Mouse (Mus musculus) spleen, adult 2 months (tissue): ENCODE measurements around the gene Apobec3. TPM values are rescaled to one million over a fixed set of nuclear protein-coding genes. Genes with fewer than 3 reads are reported as not detected.
A peak's percentile ranks its signal among the peaks of the same experiment; 100 is the strongest.

ENCODE experiments used
- DNase-seq, 2 experiments: peaks; one replicate each; pipeline versions ENCODE4 v3.0.0 to v3.0.0-alpha.2; 2012 to 2021; ENCODE audit warnings: low spot score in 2 of 2, low read depth in 1 of 2
- H3K27ac ChIP-seq: fragments of 200-500 bp; 2 replicates; pipeline ENCODE4 v1.5.1; 2012; ENCODE audit warnings: low read length, inconsistent platforms; ENCODE audit not compliant: insufficient read depth
- H3K27me3 ChIP-seq: fragments of 200-500 bp; 2 replicates; pipeline ENCODE4 v1.6.1; 2012; ENCODE audit warnings: mild to moderate bottlenecking, moderate library complexity, low read length, inconsistent platforms; ENCODE audit not compliant: control insufficient read depth, insufficient read depth
- H3K36me3 ChIP-seq: fragments of 200-500 bp; 2 replicates; pipeline ENCODE4 v1.6.1; 2012; ENCODE audit warnings: mild to moderate bottlenecking, low read length, inconsistent platforms; ENCODE audit not compliant: control insufficient read depth, insufficient read depth
- H3K4me1 ChIP-seq: fragments of 200-500 bp; 2 replicates; pipeline ENCODE4 v1.6.1; 2011; ENCODE audit warnings: inconsistent platforms; ENCODE audit not compliant: control insufficient read depth, insufficient read depth, insufficient read length
- H3K4me3 ChIP-seq: fragments of 200-500 bp; 2 replicates; pipeline ENCODE4 v1.5.1; 2011; ENCODE audit warnings: mild to moderate bottlenecking, inconsistent platforms; ENCODE audit not compliant: insufficient read depth, insufficient read length; ENCODE audit errors: extremely low read depth
- CTCF ChIP-seq: fragments of 200-500 bp; IDR thresholded peaks from 2 replicates; pipeline ENCODE4 v1.5.1; 2011; ENCODE audit warnings: mild to moderate bottlenecking, inconsistent platforms; ENCODE audit not compliant: insufficient read depth, insufficient read length, insufficient replicate concordance; ENCODE audit errors: extremely low read depth
- POLR2A ChIP-seq: fragments of 200-500 bp; IDR thresholded peaks from 2 replicates; pipeline ENCODE4 v1.6.1; 2011; ENCODE audit warnings: low read depth, low read length, inconsistent platforms
- WGBS: fragments of 180-500 bp; shearing (Covaris S2); methylation state at CpG from one replicate; pipeline ENCODE4 v1.1.7; 2018; 5-methylcytosine and 5-hydroxymethylcytosine counted together
- polyA plus RNA-seq: library from polyadenylated mRNA; depleted of rRNA; stranded (reverse); fragments of >200 nt; gene quantifications from 2 replicates; pipeline ENCODE4 v1.2.3, GENCODE M21; 2012

The Apobec3 gene
- polyA plus RNA-seq, 1 experiment = 99.9 TPM

DNA sequence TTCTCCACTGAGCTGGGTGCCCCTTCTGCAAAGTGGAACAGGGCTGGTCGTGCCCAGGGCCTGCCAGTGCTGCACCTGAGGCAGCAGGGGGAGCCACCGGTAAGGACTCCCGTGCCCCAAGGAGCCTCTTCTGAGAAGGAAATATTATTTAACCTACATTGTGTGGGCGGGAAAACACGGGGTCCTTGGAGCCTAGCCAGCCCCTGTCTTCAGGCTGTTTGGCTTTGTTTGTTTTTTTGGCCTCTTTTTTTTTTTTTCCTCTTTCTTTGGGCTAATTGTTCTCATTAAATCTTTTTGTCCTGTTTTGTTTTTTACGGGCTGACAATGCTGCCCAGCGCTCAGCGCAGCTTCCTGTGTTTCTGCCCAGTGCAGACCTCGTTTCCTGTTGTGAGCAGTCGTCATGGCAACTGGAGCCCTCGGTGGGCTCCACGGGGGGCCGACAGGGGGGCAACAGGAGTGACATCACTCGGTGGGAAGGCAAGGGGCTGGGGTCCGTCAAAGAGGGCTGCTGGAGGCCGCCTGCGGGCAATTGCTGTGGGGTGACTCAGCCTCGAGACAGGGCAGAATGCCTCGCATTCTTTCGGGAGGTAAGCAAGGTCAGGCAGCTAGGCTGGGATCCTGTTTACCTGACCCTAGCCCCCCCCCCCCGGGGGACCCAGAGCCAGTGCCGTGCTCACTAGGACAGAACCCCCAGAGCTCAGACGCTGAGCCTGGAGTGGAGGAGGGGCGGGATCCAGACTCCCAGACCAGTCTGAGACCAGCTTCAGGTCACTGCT, 59.0 kb downstream of the Apobec3 start:
- Histone ChIP-seq H3K4me3 (peak overlapping the region; percentile 45), H3K27ac (peak overlapping the region; percentile 44), H3K27me3 (no peaks in the 10 kb centered on the region), H3K4me1 (peaks cover 9% of the 10 kb centered on the region; the same call in 1 of the 2 replicates), H3K36me3 (no peaks in the 10 kb centered on the region)
- peak in 1 of 2 experiments; percentile 72 for DNase-seq
- TF ChIP-seq POLR2A (no peak), CTCF (peak; percentile 72; the same call in 1 of the 2 replicates)
- WGBS = 5% methylated on average over 24 of the region's 24 CpGs

DNA sequence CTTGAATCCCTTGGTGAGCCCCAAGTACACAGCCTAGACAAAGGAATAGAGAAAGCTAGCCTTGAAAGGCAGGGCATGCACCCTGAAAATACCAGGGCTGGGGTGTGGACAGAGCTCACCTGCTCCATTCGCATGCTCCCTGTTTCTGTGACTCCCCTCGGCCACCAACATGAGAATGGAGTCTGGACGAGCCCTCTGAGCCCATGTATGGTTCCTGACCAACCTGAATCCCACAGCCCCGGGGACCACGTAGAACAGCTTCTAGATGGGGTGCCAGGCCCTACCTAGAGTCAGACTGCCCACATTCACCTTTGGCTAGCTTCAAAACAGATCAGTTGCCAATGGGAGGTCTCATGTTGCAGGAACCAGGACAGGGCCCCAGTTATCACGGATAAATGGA, 59.8 kb downstream of the Apobec3 start:
- H3K27me3 ChIP-seq = no peaks in the 10 kb centered on the region
- DNase-seq = no peak
- peak overlapping the region; percentile 44; the same call in 1 of the 2 replicates for H3K27ac ChIP-seq
- no peaks in the 10 kb centered on the region for H3K36me3 ChIP-seq
- TF ChIP-seq POLR2A (no peak), CTCF (no peak)
- H3K4me1 ChIP-seq = peaks cover 9% of the 10 kb centered on the region; the same call in 1 of the 2 replicates
- no peak overlapping the region for H3K4me3 ChIP-seq
- 88% methylated on average over 6 of the region's 6 CpGs for WGBS

DNA sequence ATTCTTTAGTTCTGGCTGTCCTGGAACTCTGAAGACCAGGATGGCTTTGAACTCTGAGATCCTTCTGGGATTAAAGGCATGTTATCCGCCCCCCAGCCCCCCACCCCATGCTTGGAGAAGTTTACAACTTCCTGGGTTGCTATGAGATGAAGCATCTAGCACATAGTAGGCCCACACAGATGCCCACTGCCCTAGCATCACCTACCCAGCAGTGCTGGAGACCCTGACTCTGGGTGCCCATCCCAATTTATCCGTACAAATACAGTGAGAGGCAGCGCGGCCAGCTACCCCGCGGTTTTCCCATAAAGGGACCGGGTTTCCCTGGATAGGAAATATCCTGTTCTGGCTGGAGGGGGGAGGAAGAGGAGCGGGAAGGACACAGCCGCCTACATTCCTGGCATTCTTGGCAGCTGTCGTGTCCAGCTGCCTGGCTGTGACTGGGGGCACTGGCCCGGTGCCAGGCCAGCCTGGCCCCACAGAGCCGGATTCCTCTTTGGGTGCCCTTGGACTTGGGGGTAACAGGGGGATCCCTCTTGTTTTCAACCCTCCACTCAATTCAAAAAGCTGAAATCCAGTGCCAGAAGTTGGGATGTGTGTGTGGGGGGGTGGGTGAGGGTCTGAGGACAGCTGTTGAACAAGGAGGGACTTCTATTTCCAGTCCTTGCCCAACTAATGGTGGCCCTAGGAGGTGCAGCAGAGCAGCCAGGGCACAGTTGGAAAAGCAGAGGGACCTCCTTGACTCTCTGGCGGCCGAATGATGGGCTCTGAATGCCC, 60.5 kb downstream of the Apobec3 start:
- H3K36me3 ChIP-seq = no peaks in the 10 kb centered on the region
- H3K27me3 ChIP-seq = no peaks in the 10 kb centered on the region
- H3K4me3 ChIP-seq = no peak overlapping the region
- 81% methylated on average over 14 of the region's 14 CpGs for WGBS
- peaks cover 11% of the 10 kb centered on the region; the same call in 1 of the 2 replicates for H3K4me1 ChIP-seq
- no peak for DNase-seq
- no peak overlapping the region for H3K27ac ChIP-seq
- TF ChIP-seq CTCF = no peak
- TF ChIP-seq POLR2A = no peak

DNA sequence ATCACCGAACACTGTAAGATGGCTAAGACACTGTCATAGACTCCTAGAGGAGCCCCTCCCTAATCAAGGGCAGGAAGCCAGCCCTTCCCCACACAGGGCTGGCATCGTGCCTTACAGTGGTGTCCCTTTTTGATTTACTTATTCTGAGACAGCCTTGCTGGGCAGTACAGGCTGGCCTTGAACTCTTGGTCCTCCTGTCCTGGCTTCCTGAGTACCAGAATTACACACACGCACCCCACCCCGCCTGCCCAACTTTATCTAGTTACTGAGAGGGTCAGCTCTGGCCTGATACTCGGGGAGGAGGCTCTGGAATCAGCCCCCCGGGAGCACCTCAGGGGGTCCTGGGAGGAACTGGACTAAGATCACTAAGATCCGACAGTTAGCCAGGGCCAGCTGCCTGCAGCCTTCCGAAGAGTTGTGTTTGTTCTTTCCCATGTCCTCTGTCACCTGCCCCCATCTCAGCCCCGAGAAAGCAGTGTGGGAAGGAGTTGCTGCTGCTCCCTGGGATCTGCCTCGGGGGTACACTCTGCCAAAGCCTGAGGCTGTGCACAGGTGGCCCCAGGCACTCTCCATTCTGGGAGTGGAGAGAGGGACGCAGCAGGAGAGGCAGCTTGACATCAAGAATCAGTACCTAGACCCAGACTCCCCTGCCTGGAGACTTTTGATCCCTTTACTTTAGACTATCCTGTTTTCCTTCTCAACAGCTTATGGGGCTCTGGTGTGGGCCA, 61.2 kb downstream of the Apobec3 start:
- 72% methylated on average over 11 of the region's 11 CpGs for WGBS
- Histone ChIP-seq H3K27me3 (no peaks in the 10 kb centered on the region), H3K36me3 (no peaks in the 10 kb centered on the region), H3K27ac (no peak overlapping the region), H3K4me3 (no peak overlapping the region), H3K4me1 (peaks cover 11% of the 10 kb centered on the region; the same call in 1 of the 2 replicates)
- no peak for DNase-seq
- no peak for TF ChIP-seq CTCF
- TF ChIP-seq POLR2A = no peak

DNA sequence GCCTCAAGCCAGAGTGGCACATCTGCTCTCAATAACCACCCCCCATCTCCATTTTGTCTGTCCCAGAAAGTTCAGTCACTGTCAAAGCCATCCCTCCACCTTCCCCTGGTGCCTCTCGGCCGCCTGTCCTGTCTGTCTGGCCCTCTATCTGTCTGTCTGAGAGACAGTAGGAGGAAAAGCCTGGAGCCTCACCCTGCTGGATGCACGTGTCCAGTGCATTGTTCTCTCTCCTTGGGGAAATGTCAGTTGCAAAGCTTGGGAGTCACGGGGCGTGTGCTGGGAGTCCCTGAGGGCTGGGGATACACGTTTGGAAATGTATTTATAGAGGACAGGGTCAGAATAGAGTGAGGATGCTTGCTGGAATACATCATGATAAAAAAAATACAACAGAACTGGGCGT, 62.0 kb downstream of the Apobec3 start:
- H3K4me1 ChIP-seq = peaks cover 11% of the 10 kb centered on the region; the same call in 1 of the 2 replicates
- H3K27me3 ChIP-seq = no peaks in the 10 kb centered on the region
- no peak overlapping the region for H3K27ac ChIP-seq
- H3K4me3 ChIP-seq = no peak overlapping the region
- H3K36me3 ChIP-seq = no peaks in the 10 kb centered on the region
- WGBS = 90% methylated on average over 7 of the region's 7 CpGs
- TF ChIP-seq POLR2A = no peak
- TF ChIP-seq CTCF = no peak
- no peak for DNase-seq

DNA sequence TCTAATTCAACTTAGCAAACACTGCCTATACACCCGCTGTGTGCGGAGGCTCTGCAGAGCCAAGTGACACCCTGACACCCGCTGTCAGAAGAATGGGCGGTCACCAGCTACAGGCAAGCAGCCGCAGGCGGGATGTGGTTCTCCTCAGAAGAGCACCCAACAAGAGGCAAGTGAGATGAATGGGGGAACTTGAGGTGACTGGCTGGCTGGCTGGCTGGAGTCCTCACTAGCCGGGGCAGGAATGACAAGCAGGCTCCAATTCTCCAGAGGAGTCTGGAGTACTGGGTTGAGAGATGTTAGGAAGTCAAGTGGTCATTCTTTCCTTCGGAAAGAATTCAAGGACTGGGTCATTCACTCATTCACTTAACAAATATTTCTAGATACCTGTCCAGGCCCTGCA, 65.1 kb downstream of the Apobec3 start:
- Histone ChIP-seq H3K4me1 (peaks cover 2% of the 10 kb centered on the region; the same call in 1 of the 2 replicates), H3K4me3 (no peak overlapping the region), H3K27ac (no peak overlapping the region), H3K36me3 (no peaks in the 10 kb centered on the region), H3K27me3 (no peaks in the 10 kb centered on the region)
- WGBS = 31% methylated on average over 8 of the region's 8 CpGs
- peak in 1 of 2 experiments; percentile 42 for DNase-seq
- TF ChIP-seq CTCF (no peak), POLR2A (no peak)
